Mouse (Mus musculus) MEL (cell line): ENCODE measurements around the gene Lgi4. TPM values are rescaled to one million over a fixed set of nuclear protein-coding genes. Genes with fewer than 3 reads are reported as not detected.

ENCODE experiments used
- DNase-seq: peaks from one replicate; pipeline ENCODE4 v3.0.0; 2011; ENCODE audit warnings: low read depth, low spot score
- H3K27ac ChIP-seq: 2 replicates; pipeline ENCODE4 v1.5.1; 2012; ENCODE audit warnings: low read depth, mild to moderate bottlenecking, control low read depth, low read length, moderate library complexity; ENCODE audit not compliant: control insufficient read depth
- H3K27me3 ChIP-seq, 2 experiments: fragments of 150-350 bp in 1 of 2; sonication (generic) in 1 of 2; 2 replicates each; pipeline ENCODE4 v1.6.1; 2012; ENCODE audit warnings: low read length in 2 of 2, mild to moderate bottlenecking in 2 of 2, improper control_type of control experiment in 1 of 2, moderate library complexity in 1 of 2; ENCODE audit not compliant: insufficient read depth in 2 of 2, control insufficient read depth in 1 of 2
- H3K36me3 ChIP-seq, 2 experiments: 2 replicates each; pipeline ENCODE4 v1.6.1; 2012 to 2014; ENCODE audit warnings: low read length in 2 of 2, improper control_type of control experiment in 1 of 2, inconsistent platforms in 1 of 2, mild to moderate bottlenecking in 1 of 2; ENCODE audit not compliant: insufficient read depth in 2 of 2, control insufficient read depth in 1 of 2
- H3K4me1 ChIP-seq, 2 experiments: fragments of 150-350 bp in 1 of 2; sonication (generic) in 1 of 2; 2 replicates each; pipeline ENCODE4 v1.6.1; 2012; ENCODE audit warnings: low read length in 2 of 2, improper control_type of control experiment in 1 of 2, mild to moderate bottlenecking in 1 of 2; ENCODE audit not compliant: insufficient read depth in 2 of 2, control insufficient read depth in 1 of 2
- H3K4me3 ChIP-seq, 2 experiments: fragments of 150-350 bp in 1 of 2; sonication (generic) in 1 of 2; 2 replicates each; pipeline ENCODE4 v1.5.1; 2012; ENCODE audit warnings: low read depth in 2 of 2, low read length in 2 of 2, mild to moderate bottlenecking in 2 of 2, moderate library complexity in 2 of 2, control low read depth in 1 of 2, improper control_type of control experiment in 1 of 2; ENCODE audit not compliant: control insufficient read depth in 1 of 2, insufficient read depth in 1 of 2
- H3K79me2 ChIP-seq: 2 replicates; pipeline ENCODE4 v1.6.1; 2012; ENCODE audit warnings: mild to moderate bottlenecking, low read length, moderate library complexity; ENCODE audit not compliant: control insufficient read depth, poor library complexity, insufficient read depth
- H3K9ac ChIP-seq: 2 replicates; pipeline ENCODE4 v1.6.1; 2012; ENCODE audit warnings: low read depth, mild to moderate bottlenecking, control low read depth, low read length, moderate library complexity; ENCODE audit not compliant: control insufficient read depth, poor library complexity, severe bottlenecking
- H3K9me3 ChIP-seq: fragments of 150-350 bp; sonication (generic); replicated peaks from 2 replicates; pipeline ENCODE4 v1.6.1; 2012; ENCODE audit warnings: mild to moderate bottlenecking, low read length, improper control_type of control experiment, moderate library complexity; ENCODE audit not compliant: insufficient read depth
- BHLHE40 ChIP-seq: IDR thresholded peaks from 2 replicates; pipeline ENCODE4 v1.6.1; 2012; ENCODE audit warnings: low read depth, mild to moderate bottlenecking, inconsistent platforms, low read length, improper control_type of control experiment, borderline replicate concordance
- CHD2 ChIP-seq: IDR thresholded peaks from 2 replicates; pipeline ENCODE4 v1.6.1; 2011; ENCODE audit warnings: low read length, improper control_type of control experiment
- E2F4 ChIP-seq: IDR thresholded peaks from 2 replicates; pipeline ENCODE4 v1.6.1; 2011; ENCODE audit warnings: low read depth, low read length, improper control_type of control experiment, borderline replicate concordance
- ETS1 ChIP-seq: IDR thresholded peaks from 2 replicates; pipeline ENCODE4 v1.6.1; 2012; ENCODE audit warnings: low read depth, mild to moderate bottlenecking, inconsistent platforms, low read length, improper control_type of control experiment, moderate library complexity
- GABPA ChIP-seq: IDR thresholded peaks from 2 replicates; pipeline ENCODE4 v1.6.1; 2012; ENCODE audit warnings: low read depth, mild to moderate bottlenecking, inconsistent platforms, low read length, improper control_type of control experiment, moderate library complexity
- GATA1 ChIP-seq: IDR thresholded peaks from 2 replicates; pipeline ENCODE4 v1.6.1; 2011; ENCODE audit warnings: low read depth, low read length, improper control_type of control experiment
- MAFK ChIP-seq: IDR thresholded peaks from 2 replicates; pipeline ENCODE4 v1.6.1; 2011; ENCODE audit warnings: low read depth, mild to moderate bottlenecking, low read length, improper control_type of control experiment, borderline replicate concordance
- MAX ChIP-seq: IDR thresholded peaks from 2 replicates; pipeline ENCODE4 v1.6.1; 2011; ENCODE audit warnings: low read length, improper control_type of control experiment
- MEF2A ChIP-seq: IDR thresholded peaks from 2 replicates; pipeline ENCODE4 v1.6.1; 2014; ENCODE audit warnings: low read depth, mild to moderate bottlenecking, inconsistent platforms, low read length, improper control_type of control experiment; ENCODE audit not compliant: poor library complexity, insufficient replicate concordance, severe bottlenecking; ENCODE audit errors: extremely low read depth
- NRF1 ChIP-seq: IDR thresholded peaks from 2 replicates; pipeline ENCODE4 v1.6.1; 2014; ENCODE audit warnings: low read depth, mild to moderate bottlenecking, inconsistent platforms, low read length, improper control_type of control experiment, moderate library complexity; ENCODE audit not compliant: poor library complexity, insufficient read depth, severe bottlenecking
- POLR2A ChIP-seq, 2 experiments: IDR thresholded peaks; 2 replicates each; pipeline ENCODE4 v1.6.1; 2011 to 2012; ENCODE audit warnings: low read length in 2 of 2, mild to moderate bottlenecking in 2 of 2, control low read depth in 1 of 2, improper control_type of control experiment in 1 of 2, low read depth in 1 of 2, moderate library complexity in 1 of 2; ENCODE audit not compliant: control insufficient read depth in 1 of 2, insufficient read depth in 1 of 2, poor library complexity in 1 of 2
- POLR2AphosphoS2 ChIP-seq: IDR thresholded peaks from 2 replicates; pipeline ENCODE4 v1.6.1; 2011; ENCODE audit warnings: low read length, improper control_type of control experiment
- RCOR1 ChIP-seq: IDR thresholded peaks from 2 replicates; pipeline ENCODE4 v1.6.1; 2012; ENCODE audit warnings: low read depth, mild to moderate bottlenecking, inconsistent platforms, low read length, improper control_type of control experiment
- TAL1 ChIP-seq: IDR thresholded peaks from 2 replicates; pipeline ENCODE4 v1.6.1; 2012; ENCODE audit warnings: mild to moderate bottlenecking, inconsistent platforms, low read length, moderate library complexity, mixed read lengths
- TCF12 ChIP-seq: IDR thresholded peaks from 2 replicates; pipeline ENCODE4 v1.6.1; 2014; ENCODE audit warnings: low read depth, mild to moderate bottlenecking, inconsistent platforms, low read length, improper control_type of control experiment, moderate library complexity
- UBTF ChIP-seq: IDR thresholded peaks from 2 replicates; pipeline ENCODE4 v1.6.1; 2012; ENCODE audit warnings: low read depth, mild to moderate bottlenecking, inconsistent platforms, low read length, improper control_type of control experiment, moderate library complexity, borderline replicate concordance; ENCODE audit not compliant: insufficient read depth
- USF2 ChIP-seq, 2 experiments: IDR thresholded peaks; 2 replicates each; pipeline ENCODE4 v1.6.1; 2011 to 2012; ENCODE audit warnings: improper control_type of control experiment in 2 of 2, low read length in 2 of 2, borderline replicate concordance in 1 of 2, inconsistent platforms in 1 of 2, low read depth in 1 of 2, mild to moderate bottlenecking in 1 of 2; ENCODE audit not compliant: insufficient read depth in 1 of 2
- ZC3H11A ChIP-seq: IDR thresholded peaks from 2 replicates; pipeline ENCODE4 v1.6.1; 2012; ENCODE audit warnings: low read depth, mild to moderate bottlenecking, inconsistent platforms, low read length, improper control_type of control experiment
- ZMIZ1 ChIP-seq: IDR thresholded peaks from 2 replicates; pipeline ENCODE4 v1.6.1; 2012; ENCODE audit warnings: low read depth, mild to moderate bottlenecking, inconsistent platforms, low read length, improper control_type of control experiment, moderate library complexity
- ZNF384 ChIP-seq: IDR thresholded peaks from 2 replicates; pipeline ENCODE4 v1.6.1; 2012; ENCODE audit warnings: low read depth, mild to moderate bottlenecking, inconsistent platforms, low read length, improper control_type of control experiment
- polyA plus RNA-seq, 2 experiments: library from polyadenylated mRNA; stranded (reverse) in 1 of 2; unstranded in 1 of 2; fragments of >175 nt in 1 of 2; fragments of >200 nt in 1 of 2; gene quantifications; 2 replicates each; pipeline versions ENCODE4 v1.2.1 to v1.2.4; 2012; ENCODE audit warnings: low replicate concordance in 2 of 2, low read depth in 1 of 2; ENCODE audit not compliant: insufficient read length in 2 of 2, insufficient read depth in 1 of 2, missing spikeins in 1 of 2
- total RNA-seq: library from RNA; depleted of rRNA; stranded (reverse); fragments of 300-350 nt; gene quantifications from 2 replicates; pipeline ENCODE4 v1.2.3, GENCODE M21; 2012

Lgi4 gene
- total and polyA plus RNA-seq, 3 experiments, result not detected

- peaks cover 3 to 11% of the 10 kb centered on the region in 2 experiments for H3K27me3 ChIP-seq
- no peak overlapping the region for H3K4me3 ChIP-seq
- TF ChIP-seq POLR2A (IDR thresholded peaks at IDR 0.05; ENCODE audit: control insufficient read depth in 1 of 2, insufficient read depth in 1 of 2, low read depth in 1 of 2, low read length in 2 of 2, poor library complexity in 1 of 2) (no peak), BHLHE40 (no peak), POLR2AphosphoS2 (no peak), ZC3H11A (no peak), ETS1 (no peak), USF2 (IDR thresholded peaks at IDR 0.05; ENCODE audit: borderline replicate concordance in 1 of 2, insufficient read depth in 1 of 2, low read depth in 1 of 2, low read length in 2 of 2) (no peak), CHD2 (no peak), NRF1 (no peak), MAX (no peak), MAFK (no peak), E2F4 (no peak)
- no peak overlapping the region for H3K9ac ChIP-seq
- no peak for DNase-seq
- no peaks in the 10 kb centered on the region for H3K4me1 ChIP-seq
- no peaks in the 10 kb centered on the region for H3K79me2 ChIP-seq
- no peaks in the 10 kb centered on the region for H3K9me3 ChIP-seq
- no peaks in the 10 kb centered on the region for H3K36me3 ChIP-seq
- H3K27ac ChIP-seq, result no peak overlapping the region
These were observed 26.0 kb downstream of the Lgi4 start for GRCm38 (mm10) chr7:31085171-31085570.

- Histone ChIP-seq H3K27ac (no peak overlapping the region), H3K4me3 (no peak overlapping the region), H3K79me2 (no peaks in the 10 kb centered on the region), H3K9me3 (no peaks in the 10 kb centered on the region), H3K9ac (no peak overlapping the region), H3K27me3 (peaks cover 3 to 8% of the 10 kb centered on the region in 2 experiments), H3K4me1 (no peaks in the 10 kb centered on the region), H3K36me3 (no peaks in the 10 kb centered on the region)
- no peak for TF ChIP-seq GATA1
- no peak for TF ChIP-seq NRF1
- TF ChIP-seq E2F4, result no peak
- no peak for TF ChIP-seq CHD2
- TF ChIP-seq MEF2A, result no peak
- no peak for TF ChIP-seq UBTF
- TF ChIP-seq POLR2AphosphoS2, result no peak
- no peak for TF ChIP-seq ZNF384
- no peak for TF ChIP-seq MAX
- no peak for TF ChIP-seq RCOR1
- TF ChIP-seq GABPA, result no peak
- TF ChIP-seq TAL1, result no peak
- no peak for TF ChIP-seq ZMIZ1
- no peak for TF ChIP-seq TCF12
- no peak for DNase-seq
These were observed 27.1 kb downstream of the Lgi4 start for GRCm38 (mm10) chr7:31086175-31086755.
